Mouse (Mus musculus) heart, adult 2 months (tissue): ENCODE data around the gene Olfr1130. TPM values are rescaled to one million over a fixed set of nuclear protein-coding genes. Genes with fewer than 3 reads are reported as not detected.
"Not testable (repeated sequence)": the region's sequence is repeated elsewhere in the genome, so short reads cannot be mapped to it uniquely, and the experiment has no call there.

ENCODE experiments used
- DNase-seq, 2 experiments: peaks; one replicate each; pipeline ENCODE4 v3.0.0; 2021
- H3K27ac ChIP-seq: fragments of 200-600 bp; 2 replicates; pipeline ENCODE4 v1.8.1; 2022
- H3K27me3 ChIP-seq: fragments of 200-500 bp; 2 replicates; pipeline ENCODE4 v1.6.1; 2012; ENCODE audit warnings: mild to moderate bottlenecking, low read length, inconsistent platforms, mixed read lengths; ENCODE audit not compliant: control insufficient read depth, insufficient read depth
- H3K36me3 ChIP-seq: fragments of 200-500 bp; 2 replicates; pipeline ENCODE4 v1.6.1; 2012; ENCODE audit warnings: low read length, inconsistent platforms; ENCODE audit not compliant: control insufficient read depth, insufficient read depth
- H3K4me1 ChIP-seq: fragments of 200-500 bp; 2 replicates; pipeline ENCODE4 v1.6.1; 2011; ENCODE audit warnings: low read length; ENCODE audit not compliant: control insufficient read depth, insufficient read depth
- H3K4me3 ChIP-seq: fragments of 200-600 bp; 2 replicates; pipeline ENCODE4 v1.8.1; 2022
- H3K79me2 ChIP-seq: fragments of 200-500 bp; replicated peaks from 2 replicates; pipeline ENCODE4 v1.6.1; 2012; ENCODE audit warnings: mild to moderate bottlenecking, inconsistent platforms, low read length, moderate library complexity, mixed read lengths; ENCODE audit not compliant: control insufficient read depth, insufficient read depth
- H3K9ac ChIP-seq: fragments of 200-500 bp; 2 replicates; pipeline ENCODE4 v1.6.1; 2012; ENCODE audit warnings: low read depth, mild to moderate bottlenecking, control low read depth, inconsistent platforms, low read length, mixed read lengths
- CTCF ChIP-seq: fragments of 200-600 bp; IDR thresholded peaks from 2 replicates; pipeline ENCODE4 v1.8.1; 2022; ENCODE audit warnings: antibody characterized with exemption, mild to moderate bottlenecking, moderate library complexity
- EP300 ChIP-seq: fragments of 200-500 bp; IDR thresholded peaks from 2 replicates; pipeline ENCODE4 v1.6.1; 2011; ENCODE audit warnings: low read depth, low read length, control low read depth; ENCODE audit not compliant: insufficient read depth
- POLR2A ChIP-seq: fragments of 200-500 bp; IDR thresholded peaks from 2 replicates; pipeline ENCODE4 v1.6.1; 2011; ENCODE audit warnings: mild to moderate bottlenecking, low read depth, low read length, control low read depth; ENCODE audit not compliant: insufficient read depth
- WGBS: fragments of 180-500 bp; shearing (Covaris S2); methylation state at CpG from one replicate; pipeline ENCODE4 v1.1.7; 2018; 5-methylcytosine and 5-hydroxymethylcytosine counted together
- intact Hi-C: fragments of 180-260 bp; cut with DNase I; formaldehyde crosslinking; loops from one replicate; pipeline ENCODE4 v1.15.1; 2025
- long read RNA-seq: library from polyadenylated mRNA; stranded (forward); transcript quantifications from one replicate; pipeline ENCODE4 v2.0.0, GENCODE M21; 2021
- polyA plus RNA-seq: library from polyadenylated mRNA; depleted of rRNA; stranded (reverse); fragments of >200 nt; gene quantifications from 2 replicates; pipeline ENCODE4 v1.2.3, GENCODE M21; 2012; rRNA removed
- total RNA-seq, 2 experiments: library from RNA; stranded (reverse); gene quantifications; 2 replicates each; pipeline ENCODE4 v1.2.3; 2021

The Olfr1130 gene
- total RNA-seq, result not detected
- polyA plus RNA-seq, result not detected in 2 replicates
- long read RNA-seq, result 0 reads

- intact Hi-C loops, result not testable (repeated sequence)
These were observed at the start of gene Olfr1130 for GRCm38 (mm10) chr2:87605912-87606311. Gene Olfr1130, plus strand, starts transcription at chr2:87606212.

GRCm38 (mm10) chr2:87573602-87574001 lies 32.4 kb upstream of the Olfr1130 start, which contains the start of gene Olfr1129:
Gene Olfr1129, plus strand, starts transcription at chr2:87573902.
- WGBS, result 42% methylated on average over 1 of the region's 1 CpGs
- H3K27ac ChIP-seq, H3K9ac ChIP-seq, H3K4me1 ChIP-seq, intact Hi-C loops, H3K4me3 ChIP-seq, H3K36me3 ChIP-seq, H3K27me3 ChIP-seq, H3K79me2 ChIP-seq, DNase-seq: not testable (repeated sequence)

More at GRCm38 (mm10) chr2:87605912-87606311, at the start of gene Olfr1130:
- H3K79me2 ChIP-seq, H3K36me3 ChIP-seq, H3K27ac ChIP-seq, H3K4me3 ChIP-seq, H3K9ac ChIP-seq, H3K27me3 ChIP-seq, H3K4me1 ChIP-seq, DNase-seq: not testable (repeated sequence)

GRCm38 (mm10) chr2:87626804-87627203 lies 20.8 kb downstream of the Olfr1130 start, which contains the start of gene Olfr1131:
Gene Olfr1131, plus strand, starts transcription at chr2:87627104.
- TF ChIP-seq EP300, result no peak
- TF ChIP-seq POLR2A, result no peak
- TF ChIP-seq CTCF, result no peak
- DNase-seq, result no peak
- WGBS, result 44% methylated on average over 3 of the region's 3 CpGs

GRCm38 (mm10) chr2:87637435-87637834 lies 31.4 kb downstream of the Olfr1130 start, which contains the start of gene Olfr1132:
Gene Olfr1132, minus strand, starts transcription at chr2:87637535.
- Histone ChIP-seq H3K4me3 (no peak within 1 kb of the TSS), H3K79me2 (no peaks in the 10 kb centered on the region), H3K4me1 (no peaks in the 10 kb centered on the region), H3K27ac (no peak within 1 kb of the TSS), H3K9ac (no peak within 1 kb of the TSS), H3K27me3 (no peaks in the 10 kb centered on the region), H3K36me3 (no peaks in the 10 kb centered on the region)
- no peak for DNase-seq
- no peak for TF ChIP-seq CTCF
- TF ChIP-seq POLR2A, result no peak
- no peak for TF ChIP-seq EP300
- intact Hi-C loops, result no loop called here

More at GRCm38 (mm10) chr2:87626804-87627203, 20.8 kb downstream of the Olfr1130 start, which contains the start of gene Olfr1131:
- no peak within 1 kb of the TSS for H3K4me3 ChIP-seq
- intact Hi-C loops, result no loop called here
- H3K36me3 ChIP-seq, result no peaks in the 10 kb centered on the region
- no peaks in the 10 kb centered on the region for H3K79me2 ChIP-seq
- H3K4me1 ChIP-seq, result no peaks in the 10 kb centered on the region
- no peak within 1 kb of the TSS for H3K9ac ChIP-seq
- H3K27me3 ChIP-seq, result no peaks in the 10 kb centered on the region
- H3K27ac ChIP-seq, result no peak within 1 kb of the TSS

- Histone ChIP-seq H3K4me1 (no peaks in the 10 kb centered on the region), H3K4me3 (no peak overlapping the region), H3K27ac (no peak overlapping the region), H3K27me3 (no peaks in the 10 kb centered on the region), H3K79me2 (no peaks in the 10 kb centered on the region), H3K9ac (no peak overlapping the region), H3K36me3 (no peaks in the 10 kb centered on the region)
- TF ChIP-seq EP300 (no peak), CTCF (no peak), POLR2A (no peak)
- intact Hi-C loops, result no loop called here
- no peak for DNase-seq
These were observed 36.4 kb downstream of the Olfr1130 start for GRCm38 (mm10) chr2:87642441-87642840.

- no peaks in the 10 kb centered on the region for H3K4me1 ChIP-seq
- H3K27me3 ChIP-seq, result no peaks in the 10 kb centered on the region
- no peak for DNase-seq
- no peaks in the 10 kb centered on the region for H3K36me3 ChIP-seq
- intact Hi-C loops, result no loop called here
- H3K4me3 ChIP-seq, result no peak within 1 kb of the TSS
- H3K9ac ChIP-seq, result no peak within 1 kb of the TSS
- TF ChIP-seq POLR2A, result no peak
- no peak for TF ChIP-seq EP300
- no peak for TF ChIP-seq CTCF
- H3K27ac ChIP-seq, result no peak within 1 kb of the TSS
- no peaks in the 10 kb centered on the region for H3K79me2 ChIP-seq
These were observed 41.3 kb downstream of the Olfr1130 start, which contains the start of gene Olfr1133 for GRCm38 (mm10) chr2:87647274-87647673. Gene Olfr1133, minus strand, starts transcription at chr2:87647374.

- Histone ChIP-seq H3K79me2 (no peaks in the 10 kb centered on the region), H3K4me1 (no peaks in the 10 kb centered on the region), H3K27me3 (no peaks in the 10 kb centered on the region), H3K36me3 (no peaks in the 10 kb centered on the region), H3K4me3 (no peak within 1 kb of the TSS), H3K27ac (no peak within 1 kb of the TSS), H3K9ac (no peak within 1 kb of the TSS)
- WGBS, result 63% methylated on average over 2 of the region's 2 CpGs
- no peak for DNase-seq
- intact Hi-C loops, result no loop called here
- no peak for TF ChIP-seq EP300
- no peak for TF ChIP-seq POLR2A
- TF ChIP-seq CTCF, result no peak
These were observed 52.3 kb downstream of the Olfr1130 start, which contains the start of gene Olfr1134 for GRCm38 (mm10) chr2:87658360-87658759. Gene Olfr1134, minus strand, starts transcription at chr2:87658460.

Other genes with a start within 250 kb of the Olfr1130 start
- not detected for gene Olfr1121, start 236.3 kb upstream of the Olfr1130 start, total RNA-seq
- not detected in 2 replicates for gene Olfr1121, start 236.3 kb upstream of the Olfr1130 start, polyA plus RNA-seq
- not detected for gene Olfr1122, start 220.4 kb upstream of the Olfr1130 start, total RNA-seq
- gene Olfr1122, start 220.4 kb upstream of the Olfr1130 start, polyA plus RNA-seq, result not detected in 2 replicates
- gene Olfr1123, start 189.6 kb upstream of the Olfr1130 start, total RNA-seq, result not detected
- gene Olfr1123, start 189.6 kb upstream of the Olfr1130 start, polyA plus RNA-seq, result not detected in 2 replicates
- not detected for gene Olfr1124, start 175.9 kb upstream of the Olfr1130 start, total RNA-seq
- gene Olfr1124, start 175.9 kb upstream of the Olfr1130 start, polyA plus RNA-seq, result not detected in 2 replicates
- not detected for gene Olfr1126, start 152.2 kb upstream of the Olfr1130 start, total RNA-seq
- gene Olfr1126, start 152.2 kb upstream of the Olfr1130 start, polyA plus RNA-seq, result not detected in 2 replicates
- not detected for gene Pramel7, start 109.1 kb upstream of the Olfr1130 start, total RNA-seq
- gene Pramel7, start 109.1 kb upstream of the Olfr1130 start, polyA plus RNA-seq, result not detected in 2 replicates
- not detected for gene Pramel6, start 99.6 kb upstream of the Olfr1130 start, total RNA-seq
- not detected in 2 replicates for gene Pramel6, start 99.6 kb upstream of the Olfr1130 start, polyA plus RNA-seq
- not detected for gene Olfr153, start 74.4 kb upstream of the Olfr1130 start, total RNA-seq
- 0.08 TPM in 1 of 2 replicates, not detected in the other for gene Olfr153, start 74.4 kb upstream of the Olfr1130 start, polyA plus RNA-seq
- gene Olfr1128, start 60.7 kb upstream of the Olfr1130 start, total RNA-seq, result not detected
- gene Olfr1128, start 60.7 kb upstream of the Olfr1130 start, polyA plus RNA-seq, result not detected in 2 replicates
- gene Olfr1129, start 32.3 kb upstream of the Olfr1130 start, total RNA-seq, result not detected
- gene Olfr1129, start 32.3 kb upstream of the Olfr1130 start, polyA plus RNA-seq, result not detected in 2 replicates
- not detected for gene Olfr1131, start 20.9 kb downstream of the Olfr1130 start, total RNA-seq
- not detected in 2 replicates for gene Olfr1131, start 20.9 kb downstream of the Olfr1130 start, polyA plus RNA-seq
- not detected for gene Olfr1132, start 31.3 kb downstream of the Olfr1130 start, total RNA-seq
- gene Olfr1132, start 31.3 kb downstream of the Olfr1130 start, polyA plus RNA-seq, result not detected in 2 replicates
- gene Olfr1133, start 41.2 kb downstream of the Olfr1130 start, total RNA-seq, result not detected
- not detected in 2 replicates for gene Olfr1133, start 41.2 kb downstream of the Olfr1130 start, polyA plus RNA-seq
- gene Olfr1134, start 52.2 kb downstream of the Olfr1130 start, total RNA-seq, result not detected
- gene Olfr1134, start 52.2 kb downstream of the Olfr1130 start, polyA plus RNA-seq, result not detected in 2 replicates
- not detected for gene Olfr1135, start 67.5 kb downstream of the Olfr1130 start, total RNA-seq
- not detected in 2 replicates for gene Olfr1135, start 67.5 kb downstream of the Olfr1130 start, polyA plus RNA-seq
- not detected for gene Olfr1136, start 87.7 kb downstream of the Olfr1130 start, total RNA-seq
- gene Olfr1136, start 87.7 kb downstream of the Olfr1130 start, polyA plus RNA-seq, result not detected in 2 replicates
- gene Olfr1137, start 107.0 kb downstream of the Olfr1130 start, total RNA-seq, result not detected
- gene Olfr1137, start 107.0 kb downstream of the Olfr1130 start, polyA plus RNA-seq, result not detected in 2 replicates
- not detected for gene Olfr1138, start 133.8 kb downstream of the Olfr1130 start, total RNA-seq
- not detected in 2 replicates for gene Olfr1138, start 133.8 kb downstream of the Olfr1130 start, polyA plus RNA-seq
- gene Olfr1140, start 137.5 kb downstream of the Olfr1130 start, total RNA-seq, result not detected
- gene Olfr1140, start 137.5 kb downstream of the Olfr1130 start, polyA plus RNA-seq, result not detected in 2 replicates
- gene Olfr1141, start 147.8 kb downstream of the Olfr1130 start, total RNA-seq, result not detected
- not detected in 2 replicates for gene Olfr1141, start 147.8 kb downstream of the Olfr1130 start, polyA plus RNA-seq
- not detected for gene Olfr152, start 173.3 kb downstream of the Olfr1130 start, total RNA-seq
- gene Olfr152, start 173.3 kb downstream of the Olfr1130 start, polyA plus RNA-seq, result not detected in 2 replicates
- not detected for gene Olfr1143, start 194.4 kb downstream of the Olfr1130 start, total RNA-seq
- gene Olfr1143, start 194.4 kb downstream of the Olfr1130 start, polyA plus RNA-seq, result not detected in 2 replicates
- gene Olfr1145, start 203.6 kb downstream of the Olfr1130 start, total RNA-seq, result not detected
- not detected in 2 replicates for gene Olfr1145, start 203.6 kb downstream of the Olfr1130 start, polyA plus RNA-seq
- gene Olfr1148, start 224.3 kb downstream of the Olfr1130 start, total RNA-seq, result not detected
- gene Olfr1148, start 224.3 kb downstream of the Olfr1130 start, polyA plus RNA-seq, result not detected in 2 replicates
- gene Olfr1150-ps1, start 237.8 kb downstream of the Olfr1130 start, total RNA-seq, result not detected
- not detected in 2 replicates for gene Olfr1150-ps1, start 237.8 kb downstream of the Olfr1130 start, polyA plus RNA-seq
- gene Olfr1151, start 249.7 kb downstream of the Olfr1130 start, total RNA-seq, result not detected
- gene Olfr1151, start 249.7 kb downstream of the Olfr1130 start, polyA plus RNA-seq, result not detected in 2 replicates